Mouse (Mus musculus): Measurements from ENCODE around the gene Fasn. TPM values are rescaled to one million over a fixed set of nuclear protein-coding genes. Genes with fewer than 3 reads are reported as not detected.

The Fasn gene
- polyA plus RNA-seq, 1 experiment from 2014 or later, result 53.9 TPM

GRCm38 (mm10) chr11:120825289-120825863 lies 1.0 kb upstream of the Fasn start:
- no peak for ATAC-seq (ENCODE audit: low FRiP score, low read depth)
- peak overlapping the region; percentile 98 for H3K4me3 ChIP-seq
- peak overlapping the region; percentile 97 for H3K9ac ChIP-seq
- H3K27me3 ChIP-seq, result no peaks in the 10 kb centered on the region
- H3K27ac ChIP-seq, result peak overlapping the region; percentile 97
- H3K4me1 ChIP-seq, result peaks cover 35% of the 10 kb centered on the region
- WGBS, result 25% methylated on average over 4 of the region's 4 CpGs
- H3K36me3 ChIP-seq, result peaks cover 27% of the 10 kb centered on the region
- H3K4me2 ChIP-seq (replicated peaks), result peak overlapping the region; percentile 98
- H3K9me3 ChIP-seq, result no peaks in the 10 kb centered on the region

- H3K4me1 ChIP-seq, result peaks cover 35% of the 10 kb centered on the region
- H3K27ac ChIP-seq, result peak overlapping the region; percentile 97
- H3K36me3 ChIP-seq, result peaks cover 32% of the 10 kb centered on the region
- ATAC-seq (ENCODE audit: low FRiP score, low read depth), result peak; percentile 55
- peak overlapping the region; percentile 98 for H3K4me2 ChIP-seq (replicated peaks)
- no peaks in the 10 kb centered on the region for H3K9me3 ChIP-seq
- peak overlapping the region; percentile 98 for H3K4me3 ChIP-seq
- 0% methylated on average over 21 of the region's 21 CpGs for WGBS
- peak overlapping the region; percentile 97 for H3K9ac ChIP-seq
- H3K27me3 ChIP-seq, result no peaks in the 10 kb centered on the region
These were observed 491 bp upstream of the Fasn start for GRCm38 (mm10) chr11:120824787-120825288.

DNA sequence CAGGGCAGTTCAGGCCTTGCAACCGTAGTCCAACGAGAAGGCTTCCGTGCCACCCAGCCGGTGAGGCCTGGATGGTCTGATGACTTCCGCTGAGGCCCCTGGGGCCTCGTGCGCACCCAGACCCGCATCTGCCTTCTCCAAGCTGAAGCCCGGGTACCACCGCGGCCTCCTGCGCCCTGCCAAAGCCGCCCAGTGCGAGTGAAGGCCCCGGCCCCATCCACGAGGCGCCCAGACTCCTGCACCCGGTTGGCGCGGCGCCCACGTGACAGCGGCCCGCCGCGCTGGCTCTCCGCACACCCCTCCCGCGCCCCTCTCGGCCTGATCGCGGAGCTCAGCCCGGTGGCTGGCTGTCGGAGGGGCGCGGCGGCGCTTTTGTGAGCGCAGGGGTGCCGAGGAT lies 798 bp downstream of the Fasn start:
- Histone ChIP-seq H3K36me3 (peaks cover 45% of the 10 kb centered on the region), H3K27ac (peak overlapping the region; percentile 97), H3K27me3 (no peaks in the 10 kb centered on the region), H3K9me3 (no peaks in the 10 kb centered on the region), H3K9ac (peak overlapping the region; percentile 97), H3K4me1 (peaks cover 35% of the 10 kb centered on the region), H3K4me2 (replicated peaks) (peak overlapping the region; percentile 98), H3K4me3 (peak overlapping the region; percentile 98)
- peak; percentile 45 for ATAC-seq (ENCODE audit: low FRiP score, low read depth)
- WGBS, result under 1% methylated on average over 31 of the region's 40 CpGs

- peak overlapping the region; percentile 97 for H3K9ac ChIP-seq
- under 1% methylated on average over 14 of the region's 14 CpGs for WGBS
- no peak for ATAC-seq (ENCODE audit: low FRiP score, low read depth)
- H3K9me3 ChIP-seq, result no peaks in the 10 kb centered on the region
- peak overlapping the region; percentile 98 for H3K4me2 ChIP-seq (replicated peaks)
- peak overlapping the region; percentile 98 for H3K4me3 ChIP-seq
- H3K27me3 ChIP-seq, result no peaks in the 10 kb centered on the region
- peaks cover 51% of the 10 kb centered on the region for H3K36me3 ChIP-seq
- peaks cover 35% of the 10 kb centered on the region for H3K4me1 ChIP-seq
- peak overlapping the region; percentile 97 for H3K27ac ChIP-seq
These were observed 1.4 kb downstream of the Fasn start for GRCm38 (mm10) chr11:120822831-120823550.

DNA sequence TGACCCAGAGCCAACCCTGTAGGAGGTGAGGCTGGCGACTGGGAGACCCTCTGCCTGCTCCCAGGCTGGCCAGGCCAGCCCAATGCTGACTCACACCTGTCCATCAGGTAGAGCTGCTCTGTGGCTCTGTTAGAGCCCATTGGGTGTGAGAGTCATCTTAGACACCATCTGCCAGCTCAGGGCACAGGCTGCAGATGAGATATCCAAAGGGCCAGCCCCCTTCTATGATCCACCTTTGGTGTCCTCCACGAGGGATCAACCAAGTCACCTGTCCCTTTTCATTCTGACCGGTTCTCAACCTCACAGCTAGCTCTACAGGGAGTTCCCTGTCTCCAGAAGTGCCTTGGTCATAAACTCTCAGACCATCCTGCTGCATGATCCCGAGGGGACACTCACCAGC lies 2.0 kb downstream of the Fasn start:
- ATAC-seq (ENCODE audit: low FRiP score, low read depth), result no peak
- 55% methylated on average over 4 of the region's 4 CpGs for WGBS
- Histone ChIP-seq H3K4me3 (peak overlapping the region; percentile 98), H3K4me1 (peaks cover 35% of the 10 kb centered on the region), H3K27me3 (no peaks in the 10 kb centered on the region), H3K4me2 (replicated peaks) (peak overlapping the region; percentile 98), H3K9ac (peak overlapping the region; percentile 97), H3K9me3 (no peaks in the 10 kb centered on the region), H3K27ac (no peak overlapping the region), H3K36me3 (peaks cover 57% of the 10 kb centered on the region)

DNA sequence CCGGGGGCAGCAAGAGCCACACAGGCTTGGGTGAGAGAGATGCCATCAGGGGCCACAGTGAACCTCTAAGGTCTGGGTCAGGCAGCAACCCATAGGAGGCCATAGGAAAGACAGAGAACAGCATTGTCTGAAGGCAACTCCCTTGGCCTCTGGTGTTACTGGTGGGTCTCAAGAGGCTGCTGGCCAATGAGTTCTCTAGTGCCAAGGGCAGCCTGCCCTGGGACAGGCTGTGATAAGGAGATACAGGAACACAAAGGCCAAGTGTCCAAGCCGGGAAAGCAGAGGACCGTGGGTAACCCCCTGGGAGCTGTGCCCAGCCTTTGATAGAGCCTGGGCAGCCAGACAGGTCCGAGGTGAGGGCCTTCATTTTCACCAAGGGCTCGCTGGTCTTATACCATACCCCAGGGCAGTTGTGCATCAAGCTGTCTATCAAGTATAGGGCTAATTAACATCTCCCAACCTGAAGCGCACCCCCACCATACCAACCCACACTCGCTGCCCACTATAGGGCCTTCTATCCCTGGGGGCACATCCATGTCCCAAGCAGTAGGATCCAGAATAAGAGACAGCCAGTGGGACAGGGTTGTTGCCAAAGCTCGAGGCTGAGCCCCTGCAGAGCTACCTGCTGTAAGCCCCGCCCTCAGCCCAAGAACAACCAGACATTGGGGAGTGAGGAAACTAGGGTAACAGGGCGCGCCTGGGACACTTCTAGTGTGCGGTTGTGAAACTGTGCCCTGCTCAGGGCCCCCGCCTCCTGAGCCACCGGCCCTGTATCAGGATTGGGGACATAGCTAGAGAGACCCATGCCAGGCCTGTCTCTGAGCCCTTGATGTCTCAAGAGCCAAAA lies 3.0 kb downstream of the Fasn start:
- Histone ChIP-seq H3K36me3 (peaks cover 66% of the 10 kb centered on the region), H3K9ac (peak overlapping the region; percentile 97), H3K4me3 (peak overlapping the region; percentile 98), H3K4me2 (replicated peaks) (peak overlapping the region; percentile 98), H3K9me3 (no peaks in the 10 kb centered on the region), H3K27me3 (no peaks in the 10 kb centered on the region), H3K27ac (no peak overlapping the region), H3K4me1 (peaks cover 35% of the 10 kb centered on the region)
- no peak for ATAC-seq (ENCODE audit: low FRiP score, low read depth)
- 84% methylated on average over 14 of the region's 14 CpGs for WGBS

- Histone ChIP-seq H3K36me3 (peaks cover 68% of the 10 kb centered on the region), H3K9ac (0 out of 2 replicates have a peak overlapping the region, but pooled peaks have one; percentile 97), H3K9me3 (no peaks in the 10 kb centered on the region), H3K4me2 (replicated peaks) (no peak overlapping the region), H3K4me1 (peaks cover 28% of the 10 kb centered on the region), H3K4me3 (no peak overlapping the region), H3K27me3 (no peaks in the 10 kb centered on the region), H3K27ac (no peak overlapping the region)
- WGBS, result 92% methylated on average over 14 of the region's 14 CpGs
- ATAC-seq (ENCODE audit: low FRiP score, low read depth), result no peak
These were observed 3.8 kb downstream of the Fasn start for GRCm38 (mm10) chr11:120820546-120820945.

DNA sequence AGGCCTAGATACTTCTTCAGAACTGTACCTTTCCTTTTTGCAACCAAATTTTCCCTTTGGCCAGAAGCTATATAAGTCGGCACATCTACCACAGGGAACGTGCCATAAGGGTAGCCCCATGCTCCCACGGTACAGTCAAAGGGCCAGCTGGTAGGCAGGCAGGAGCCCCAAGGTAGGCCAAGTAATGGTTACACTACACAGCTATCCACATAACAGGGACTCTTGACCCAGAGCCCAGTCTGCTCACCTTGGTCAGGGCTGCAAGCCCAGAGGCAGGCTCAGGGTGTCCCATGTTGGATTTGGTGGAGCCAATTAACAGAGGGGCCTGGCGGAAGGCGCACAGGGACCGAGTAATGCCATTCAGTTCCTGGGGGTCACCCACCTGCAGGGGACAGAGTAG lies 4.8 kb downstream of the Fasn start:
- no peak for ATAC-seq (ENCODE audit: low FRiP score, low read depth)
- Histone ChIP-seq H3K9me3 (no peaks in the 10 kb centered on the region), H3K4me1 (peaks cover 22% of the 10 kb centered on the region), H3K36me3 (peaks cover 78% of the 10 kb centered on the region), H3K9ac (no peak overlapping the region), H3K27ac (no peak overlapping the region), H3K4me2 (replicated peaks) (no peak overlapping the region), H3K4me3 (no peak overlapping the region), H3K27me3 (no peaks in the 10 kb centered on the region)
- WGBS, result 93% methylated on average over 6 of the region's 6 CpGs

- ATAC-seq (ENCODE audit: low FRiP score, low read depth), result no peak
- Histone ChIP-seq H3K27me3 (no peaks in the 10 kb centered on the region), H3K9me3 (no peaks in the 10 kb centered on the region), H3K27ac (no peak overlapping the region), H3K4me2 (replicated peaks) (no peak overlapping the region), H3K36me3 (peaks cover 91% of the 10 kb centered on the region), H3K9ac (no peak overlapping the region), H3K4me3 (no peak overlapping the region), H3K4me1 (peaks cover 22% of the 10 kb centered on the region)
- 97% methylated on average over 13 of the region's 13 CpGs for WGBS
These were observed 6.1 kb downstream of the Fasn start for GRCm38 (mm10) chr11:120818251-120818650.

DNA sequence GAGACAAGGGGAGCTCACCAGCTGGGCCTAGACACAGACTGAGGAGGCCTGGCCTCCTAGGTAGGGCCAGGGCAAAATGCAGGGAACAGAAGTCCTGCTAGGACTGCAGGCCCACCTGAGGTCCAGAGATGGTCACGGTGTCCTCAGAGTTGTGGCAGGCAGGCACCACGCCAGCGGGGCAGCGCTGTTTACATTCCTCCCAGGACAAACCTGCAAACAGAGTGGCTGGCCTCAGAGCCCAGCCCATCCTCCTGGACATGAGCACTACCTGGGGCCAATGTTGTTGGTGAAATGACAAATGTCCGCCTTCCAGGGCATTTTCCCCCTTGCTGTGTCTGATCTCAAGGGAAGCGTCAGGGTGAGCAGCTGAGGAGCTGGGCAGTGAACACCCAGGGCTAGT lies 7.0 kb downstream of the Fasn start:
- H3K27me3 ChIP-seq, result no peaks in the 10 kb centered on the region
- ATAC-seq (ENCODE audit: low FRiP score, low read depth), result no peak
- peaks cover 14% of the 10 kb centered on the region for H3K4me1 ChIP-seq
- no peak overlapping the region for H3K4me3 ChIP-seq
- WGBS, result 89% methylated on average over 6 of the region's 6 CpGs
- H3K9ac ChIP-seq, result no peak overlapping the region
- H3K36me3 ChIP-seq, result peaks cover 100% of the 10 kb centered on the region
- H3K4me2 ChIP-seq (replicated peaks), result no peak overlapping the region
- no peak overlapping the region for H3K27ac ChIP-seq
- H3K9me3 ChIP-seq, result no peaks in the 10 kb centered on the region

GRCm38 (mm10) chr11:120812068-120812467 lies 12.3 kb downstream of the Fasn start:
- H3K4me1 ChIP-seq, result no peaks in the 10 kb centered on the region
- H3K36me3 ChIP-seq, result peaks cover 100% of the 10 kb centered on the region
- H3K4me2 ChIP-seq (replicated peaks), result no peak overlapping the region
- H3K27ac ChIP-seq, result no peak overlapping the region
- no peak overlapping the region for H3K4me3 ChIP-seq
- ATAC-seq (ENCODE audit: low FRiP score, low read depth), result no peak
- WGBS, result 93% methylated on average over 16 of the region's 16 CpGs
- no peaks in the 10 kb centered on the region for H3K9me3 ChIP-seq
- no peak overlapping the region for H3K9ac ChIP-seq
- H3K27me3 ChIP-seq, result no peaks in the 10 kb centered on the region

- Histone ChIP-seq H3K4me2 (replicated peaks) (no peak overlapping the region), H3K4me3 (no peak overlapping the region), H3K4me1 (no peaks in the 10 kb centered on the region), H3K27ac (no peak overlapping the region), H3K9ac (no peak overlapping the region), H3K9me3 (no peaks in the 10 kb centered on the region), H3K36me3 (peaks cover 80% of the 10 kb centered on the region), H3K27me3 (no peaks in the 10 kb centered on the region)
- 93% methylated on average over 12 of the region's 12 CpGs for whole genome bisulfite sequencing
- ATAC-seq (ENCODE audit: low FRiP score, low read depth), result no peak
These were observed 16.3 kb downstream of the Fasn start for GRCm38 (mm10) chr11:120808010-120808409.
